Mouse (Mus musculus): ENCODE measurements at regions not wholly inside any gene's neighbourhood (a gene's known extent, or its start where the extent isn't known, plus 50 kb on each side); places are given as distances from the start of the nearest gene placed in this dataset.

- no peak for TF ChIP-seq POLR2A (IDR thresholded peaks at IDR 0.05; ENCODE audit: extremely low read depth, insufficient read depth, low read length)
- TF ChIP-seq CTCF (IDR thresholded peaks at IDR 0.05; ENCODE audit: low read depth, low read length), result peak; percentile 44
Observed at GRCm38 (mm10) chr7:62924585-62925331, 101.3 kb upstream of the A26c2 start.
